Mouse (Mus musculus): Measurements from ENCODE around the gene Ankrd63. TPM values are rescaled to one million over a fixed set of nuclear protein-coding genes. Genes with fewer than 3 reads are reported as not detected.

The Ankrd63 gene
- polyA plus RNA-seq, 1 experiment = not detected

GRCm38 (mm10) chr2:118744621-118745020 lies 40.9 kb upstream of the Ankrd63 start:
- Histone ChIP-seq H3K27ac (ENCODE audit: insufficient read depth, low read depth, low read length) (no peak overlapping the region), H3K4me1 (ENCODE audit: control insufficient read depth, insufficient read depth, low read length) (peaks cover 23% of the 10 kb centered on the region), H3K4me3 (ENCODE audit: insufficient read depth, low read length) (peak overlapping the region; percentile 95)
- TF ChIP-seq CTCF (IDR thresholded peaks at IDR 0.05; ENCODE audit: low read depth, low read length) (no peak), POLR2A (IDR thresholded peaks at IDR 0.05; ENCODE audit: borderline replicate concordance, low read depth, low read length) (no peak)

GRCm38 (mm10) chr2:118743261-118743943 lies 39.6 kb upstream of the Ankrd63 start:
- H3K4me3 ChIP-seq (ENCODE audit: insufficient read depth, low read length) = no peak overlapping the region
- TF ChIP-seq POLR2A (IDR thresholded peaks at IDR 0.05; ENCODE audit: borderline replicate concordance, low read depth, low read length) (no peak), CTCF (IDR thresholded peaks at IDR 0.05; ENCODE audit: low read depth, low read length) (peak; percentile 37)
- H3K4me1 ChIP-seq (ENCODE audit: control insufficient read depth, insufficient read depth, low read length) = peaks cover 23% of the 10 kb centered on the region
- H3K27ac ChIP-seq (ENCODE audit: insufficient read depth, low read depth, low read length) = no peak overlapping the region

GRCm38 (mm10) chr2:118741183-118741582 lies 37.4 kb upstream of the Ankrd63 start:
- Histone ChIP-seq H3K4me1 (ENCODE audit: control insufficient read depth, insufficient read depth, low read length) (peaks cover 20% of the 10 kb centered on the region), H3K27ac (ENCODE audit: insufficient read depth, low read depth, low read length) (no peak overlapping the region)
- TF ChIP-seq POLR2A (IDR thresholded peaks at IDR 0.05; ENCODE audit: borderline replicate concordance, low read depth, low read length) (no peak), CTCF (IDR thresholded peaks at IDR 0.05; ENCODE audit: low read depth, low read length) (no peak)

GRCm38 (mm10) chr2:118740341-118740740 lies 36.6 kb upstream of the Ankrd63 start:
- no peak for TF ChIP-seq CTCF (IDR thresholded peaks at IDR 0.05; ENCODE audit: low read depth, low read length)
- no peak for TF ChIP-seq POLR2A (IDR thresholded peaks at IDR 0.05; ENCODE audit: borderline replicate concordance, low read depth, low read length)
- Histone ChIP-seq H3K4me3 (ENCODE audit: insufficient read depth, low read length) (no peak overlapping the region), H3K27ac (ENCODE audit: insufficient read depth, low read depth, low read length) (no peak overlapping the region), H3K4me1 (ENCODE audit: control insufficient read depth, insufficient read depth, low read length) (peaks cover 20% of the 10 kb centered on the region)

More at GRCm38 (mm10) chr2:118741183-118741582, 37.4 kb upstream of the Ankrd63 start:
- no peak overlapping the region for H3K4me3 ChIP-seq (ENCODE audit: insufficient read depth, low read length)

- TF ChIP-seq POLR2A (IDR thresholded peaks at IDR 0.05; ENCODE audit: borderline replicate concordance, low read depth, low read length) (no peak), CTCF (IDR thresholded peaks at IDR 0.05; ENCODE audit: low read depth, low read length) (no peak)
- Histone ChIP-seq H3K4me3 (ENCODE audit: insufficient read depth, low read length) (no peak overlapping the region), H3K4me1 (ENCODE audit: control insufficient read depth, insufficient read depth, low read length) (peaks cover 17% of the 10 kb centered on the region), H3K27ac (ENCODE audit: insufficient read depth, low read depth, low read length) (no peak overlapping the region)
Observed at GRCm38 (mm10) chr2:118733341-118733740, 29.6 kb upstream of the Ankrd63 start.

GRCm38 (mm10) chr2:118731981-118732380 lies 28.2 kb upstream of the Ankrd63 start:
- H3K27ac ChIP-seq (ENCODE audit: insufficient read depth, low read depth, low read length) = no peak overlapping the region
- peaks cover 28% of the 10 kb centered on the region for H3K4me1 ChIP-seq (ENCODE audit: control insufficient read depth, insufficient read depth, low read length)
- TF ChIP-seq CTCF (IDR thresholded peaks at IDR 0.05; ENCODE audit: low read depth, low read length) (no peak), POLR2A (IDR thresholded peaks at IDR 0.05; ENCODE audit: borderline replicate concordance, low read depth, low read length) (no peak)
- H3K4me3 ChIP-seq (ENCODE audit: insufficient read depth, low read length) = no peak overlapping the region

- H3K27ac ChIP-seq (ENCODE audit: insufficient read depth, low read depth, low read length) = no peak overlapping the region
- H3K4me1 ChIP-seq (ENCODE audit: control insufficient read depth, insufficient read depth, low read length) = peaks cover 29% of the 10 kb centered on the region
- no peak for TF ChIP-seq POLR2A (IDR thresholded peaks at IDR 0.05; ENCODE audit: borderline replicate concordance, low read depth, low read length)
- peak; percentile 82 for TF ChIP-seq CTCF (IDR thresholded peaks at IDR 0.05; ENCODE audit: low read depth, low read length)
- no peak overlapping the region for H3K4me3 ChIP-seq (ENCODE audit: insufficient read depth, low read length)
Observed at GRCm38 (mm10) chr2:118730622-118730915, 26.8 kb upstream of the Ankrd63 start.

- Histone ChIP-seq H3K4me3 (ENCODE audit: insufficient read depth, low read length) (no peak overlapping the region), H3K27ac (ENCODE audit: insufficient read depth, low read depth, low read length) (no peak overlapping the region), H3K4me1 (ENCODE audit: control insufficient read depth, insufficient read depth, low read length) (peaks cover 29% of the 10 kb centered on the region)
- TF ChIP-seq CTCF (IDR thresholded peaks at IDR 0.05; ENCODE audit: low read depth, low read length) (no peak), POLR2A (IDR thresholded peaks at IDR 0.05; ENCODE audit: borderline replicate concordance, low read depth, low read length) (no peak)
Observed at GRCm38 (mm10) chr2:118729816-118730621, 26.3 kb upstream of the Ankrd63 start.

- no peak overlapping the region for H3K4me3 ChIP-seq (ENCODE audit: insufficient read depth, low read length)
- TF ChIP-seq CTCF (IDR thresholded peaks at IDR 0.05; ENCODE audit: low read depth, low read length) (no peak), POLR2A (IDR thresholded peaks at IDR 0.05; ENCODE audit: borderline replicate concordance, low read depth, low read length) (no peak)
- H3K4me1 ChIP-seq (ENCODE audit: control insufficient read depth, insufficient read depth, low read length) = peaks cover 29% of the 10 kb centered on the region
- H3K27ac ChIP-seq (ENCODE audit: insufficient read depth, low read depth, low read length) = no peak overlapping the region
Observed at GRCm38 (mm10) chr2:118729194-118729593, 25.4 kb upstream of the Ankrd63 start.

GRCm38 (mm10) chr2:118728337-118728736 lies 24.6 kb upstream of the Ankrd63 start, which contains the start of gene Plcb2:
Plcb2 (minus strand) TSS chr2:118728438.
- Histone ChIP-seq H3K27ac (ENCODE audit: insufficient read depth, low read depth, low read length) (no peak within 1 kb of the TSS; the same call in 1 of the 2 replicates), H3K4me1 (ENCODE audit: control insufficient read depth, insufficient read depth, low read length) (peaks cover 29% of the 10 kb centered on the region), H3K4me3 (ENCODE audit: insufficient read depth, low read length) (peak within 1 kb of the TSS; percentile 40)
- TF ChIP-seq CTCF (IDR thresholded peaks at IDR 0.05; ENCODE audit: low read depth, low read length) (no peak), POLR2A (IDR thresholded peaks at IDR 0.05; ENCODE audit: borderline replicate concordance, low read depth, low read length) (0 out of 2 replicates have a peak, but pooled peaks have one; percentile 9)
